Mouse (Mus musculus): ENCODE results near the gene Naa16.

The Naa16 gene

DNA sequence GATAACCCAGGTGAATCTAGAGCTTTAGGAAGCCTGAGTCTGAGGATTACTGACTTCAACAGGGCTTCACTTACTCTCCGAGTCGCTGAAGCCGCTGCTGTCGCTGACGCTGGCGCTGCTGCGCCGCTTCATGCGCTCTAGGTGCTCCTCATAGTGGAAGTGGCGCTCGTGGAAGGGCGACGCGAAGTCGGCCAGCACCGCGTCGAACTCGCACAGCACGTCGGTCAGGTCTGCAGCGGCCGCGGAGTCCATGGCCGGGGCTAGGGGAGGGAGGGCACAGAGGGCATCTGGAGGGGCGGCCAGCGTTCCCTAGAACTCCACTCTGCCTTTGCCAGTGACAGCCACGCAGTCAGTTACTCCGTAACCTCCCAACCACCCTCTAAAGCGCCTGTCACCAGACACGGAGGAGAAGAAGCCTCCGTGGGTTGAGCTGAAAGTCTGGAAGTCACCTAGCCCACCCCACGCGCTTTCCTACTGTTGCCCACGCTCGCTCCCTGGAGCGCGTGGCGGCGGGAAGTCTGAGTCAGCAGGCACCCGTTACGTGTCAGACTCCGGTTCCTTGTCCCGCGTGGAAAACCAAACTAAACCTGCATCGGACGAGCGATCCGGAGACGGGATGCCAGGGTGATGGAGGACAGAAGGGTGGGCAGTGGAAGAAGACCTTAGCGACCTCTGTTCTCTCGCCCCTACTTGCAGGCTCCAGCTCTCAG, 89.8 kb downstream of the Naa16 start:
- in situ Hi-C loops (cut with MboI; ENCODE audit: unreplicated experiment in 2 of 2) = loop anchor here (5.0 kb wide), 2 partner anchors 173 to 178 kb away; no protein-coding TSS in a partner anchor

GRCm38 (mm10) chr14:79299796-79300195, 90.8 kb downstream of the Naa16 start:
- in situ Hi-C loops (cut with MboI; ENCODE audit: unreplicated experiment in 2 of 2) = loop anchor here (5.0 to 10.0 kb wide), 4 partner anchors 85 to 177 kb away; no protein-coding TSS in a partner anchor

GRCm38 (mm10) chr14:79299230-79299629, 91.3 kb downstream of the Naa16 start:
- in situ Hi-C loops (cut with MboI; ENCODE audit: unreplicated experiment in 2 of 2) = loop anchor here (10.0 kb wide), 2 partner anchors 86 to 134 kb away; no protein-coding TSS in a partner anchor

DNA sequence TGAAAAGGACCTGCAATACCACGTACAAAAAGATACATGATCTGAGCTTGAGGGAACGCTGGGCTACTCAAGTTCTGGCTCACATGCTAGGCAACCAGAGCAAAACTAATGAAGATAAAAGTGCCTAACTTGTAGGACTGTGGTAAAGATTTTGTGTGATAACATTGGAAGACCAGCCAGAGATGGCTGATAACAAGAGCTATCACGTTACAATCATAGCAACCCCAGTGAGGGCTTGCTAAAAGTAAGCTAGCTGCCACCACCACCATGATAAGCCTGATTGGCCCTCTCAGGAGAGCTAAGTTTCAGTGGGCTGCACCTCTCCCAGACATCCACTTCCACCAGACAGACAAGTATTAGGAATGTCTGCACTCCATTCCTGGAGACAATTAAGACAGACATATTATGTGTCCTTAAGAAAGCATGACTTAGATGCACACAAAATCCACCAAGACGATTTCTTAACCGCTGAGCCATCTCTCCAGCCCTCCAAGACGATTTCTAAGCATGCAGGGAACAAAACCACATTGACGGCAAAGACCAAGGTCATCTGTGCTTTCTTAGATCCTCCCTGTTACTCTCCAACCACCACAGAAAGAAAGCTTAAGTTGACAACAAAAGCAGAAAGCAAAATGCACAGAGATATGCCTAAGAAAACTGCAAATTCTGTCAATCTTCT, 92.1 kb downstream of the Naa16 start:
- in situ Hi-C loops (cut with MboI; ENCODE audit: unreplicated experiment in 2 of 2) = loop anchor here (10.0 kb wide), 2 partner anchors 86 to 134 kb away; no protein-coding TSS in a partner anchor

DNA sequence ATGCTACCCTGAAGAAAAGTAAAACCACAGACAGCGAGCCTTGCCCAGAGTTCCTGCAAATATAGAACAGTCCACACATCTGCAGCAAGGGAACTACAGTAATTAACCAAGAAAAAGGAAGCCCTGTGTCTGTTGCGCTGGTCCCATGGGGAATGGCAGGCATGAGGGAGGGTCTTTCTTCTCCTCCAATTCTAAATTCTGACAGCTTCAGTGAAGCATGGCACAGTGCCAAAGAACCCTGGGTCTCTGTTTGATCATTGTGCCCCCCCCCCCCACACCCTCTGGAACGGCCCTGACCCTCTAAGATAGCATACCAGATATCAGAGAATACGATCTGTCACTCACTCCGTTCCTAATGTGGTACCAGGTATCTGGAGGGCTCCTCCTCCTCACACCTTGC, 93.7 kb downstream of the Naa16 start:
- in situ Hi-C loops (cut with MboI; ENCODE audit: unreplicated experiment in 2 of 2) = loop anchor here (10.0 kb wide), 2 partner anchors 88 to 132 kb away; no protein-coding TSS in a partner anchor

- in situ Hi-C loops (cut with MboI; ENCODE audit: unreplicated experiment in 2 of 2) = loop anchor here (10.0 kb wide), 2 partner anchors 89 to 131 kb away; no protein-coding TSS in a partner anchor
Measured at GRCm38 (mm10) chr14:79296201-79296600, 94.4 kb downstream of the Naa16 start.

- in situ Hi-C loops (cut with MboI; ENCODE audit: unreplicated experiment in 2 of 2) = loop anchor here (10.0 kb wide), 2 partner anchors 89 to 131 kb away; no protein-coding TSS in a partner anchor
Measured at GRCm38 (mm10) chr14:79295579-79295978, 95.0 kb downstream of the Naa16 start.

- in situ Hi-C loops (cut with MboI; ENCODE audit: unreplicated experiment in 2 of 2) = loop anchor here (5.0 to 10.0 kb wide), 4 partner anchors 32 to 130 kb away; no protein-coding TSS in a partner anchor
Measured at GRCm38 (mm10) chr14:79294950-79295349, 95.6 kb downstream of the Naa16 start.

DNA sequence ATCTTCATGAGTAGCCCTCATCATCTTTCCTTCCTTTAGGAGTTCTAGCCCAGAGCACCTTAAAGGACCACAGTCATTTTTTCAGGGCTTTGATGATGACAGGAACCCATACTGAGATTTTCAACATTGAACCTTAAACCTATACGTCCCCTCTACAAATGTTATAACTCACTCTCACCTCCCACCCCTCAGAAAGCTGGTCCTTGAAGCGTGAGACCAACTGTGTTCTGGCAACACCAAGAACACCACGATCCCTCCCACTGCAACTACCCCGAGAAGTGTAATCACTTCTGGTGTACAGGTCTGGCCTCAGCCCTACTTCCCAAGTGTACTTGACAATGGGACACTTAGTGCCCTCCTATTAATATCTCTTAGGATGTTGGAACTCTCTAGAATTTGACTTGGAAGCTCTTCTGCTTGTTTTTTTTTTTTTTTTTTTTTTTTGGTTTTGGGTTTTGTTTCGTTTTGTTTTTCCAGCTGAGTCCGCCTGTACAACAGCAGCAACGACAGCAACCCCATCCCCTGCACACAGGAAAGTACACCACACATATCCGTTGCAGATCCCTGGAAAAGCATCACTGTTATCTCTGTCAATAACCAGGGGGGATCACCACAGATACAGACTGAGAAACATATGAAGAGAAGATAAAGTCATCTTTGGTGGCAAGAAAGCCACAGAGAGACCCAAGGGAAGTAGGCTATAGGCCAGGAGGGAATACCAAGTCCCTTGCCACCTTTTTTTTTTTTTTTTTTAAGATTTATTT, 96.3 kb downstream of the Naa16 start:
- in situ Hi-C loops (cut with MboI; ENCODE audit: unreplicated experiment in 2 of 2) = loop anchor here (5.0 to 10.0 kb wide), 4 partner anchors 33 to 129 kb away; no protein-coding TSS in a partner anchor

GRCm38 (mm10) chr14:79293119-79293780, 97.3 kb downstream of the Naa16 start:
- in situ Hi-C loops (cut with MboI; ENCODE audit: unreplicated experiment in 2 of 2) = loop anchor here (5.0 to 10.0 kb wide), 4 partner anchors 34 to 128 kb away; no protein-coding TSS in a partner anchor

DNA sequence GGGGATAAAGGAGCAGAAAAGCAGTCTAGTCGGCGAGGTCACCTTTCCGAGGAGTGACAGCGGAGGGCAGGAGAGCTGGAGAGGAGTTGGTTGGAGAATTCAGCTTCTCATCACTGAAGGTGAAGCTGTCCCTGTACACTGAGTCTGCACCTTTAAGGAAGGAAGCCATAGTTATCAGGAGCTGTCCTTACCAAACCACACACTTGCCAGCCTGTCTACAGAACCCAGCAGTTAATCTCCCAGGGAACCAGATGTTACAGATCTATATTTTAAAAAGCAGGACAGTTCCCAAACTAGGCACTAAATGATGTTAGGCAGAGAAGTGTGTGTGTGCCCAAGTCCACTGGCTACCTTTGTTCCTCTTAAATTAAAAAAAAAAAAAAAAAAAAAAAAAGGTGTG, 98.9 kb downstream of the Naa16 start:
- in situ Hi-C loops (cut with MboI; ENCODE audit: unreplicated experiment in 2 of 2) = loop anchor here (5.0 to 10.0 kb wide), 4 partner anchors 36 to 127 kb away; no protein-coding TSS in a partner anchor

DNA sequence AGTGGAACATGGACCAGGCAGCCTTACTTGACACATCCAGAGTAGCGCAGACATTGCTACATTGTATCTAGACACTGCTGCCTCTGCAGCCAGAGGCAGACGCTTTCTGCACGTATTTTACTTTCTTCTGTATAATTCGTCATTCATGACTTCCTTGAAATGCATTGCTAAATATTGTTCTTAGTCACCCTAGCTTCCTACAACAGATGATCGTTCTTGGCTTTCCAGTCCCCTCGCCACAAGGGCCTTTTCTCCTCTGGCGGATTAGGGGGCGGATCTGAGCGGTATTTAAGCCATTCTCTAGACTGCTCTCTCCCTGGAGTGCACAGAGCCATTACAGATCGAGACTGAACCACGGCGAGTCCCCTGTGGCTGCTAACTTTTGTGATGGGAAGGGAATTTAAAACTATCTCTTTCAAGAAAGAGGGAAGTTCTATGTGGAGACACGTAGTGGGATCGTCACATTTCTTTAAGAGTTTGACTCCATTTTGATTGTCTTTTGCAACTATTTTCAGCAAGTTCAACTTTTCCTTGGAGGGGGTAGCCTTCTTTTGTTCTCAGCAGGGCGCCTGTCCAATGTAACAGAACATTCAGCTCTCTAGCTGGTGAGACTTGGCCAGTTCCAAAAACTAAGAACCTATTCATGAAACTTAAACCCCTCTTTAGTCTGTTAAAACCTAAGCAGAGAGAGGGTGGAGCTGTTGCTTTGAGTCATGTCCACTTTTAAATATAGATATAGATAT, 99.7 kb downstream of the Naa16 start:
- in situ Hi-C loops (cut with MboI; ENCODE audit: unreplicated experiment in 2 of 2) = loop anchor here (5.0 to 10.0 kb wide), 4 partner anchors 36 to 126 kb away; no protein-coding TSS in a partner anchor

GRCm38 (mm10) chr14:79289909-79290308, 100.7 kb downstream of the Naa16 start:
- in situ Hi-C loops (cut with MboI; ENCODE audit: unreplicated experiment in 2 of 2) = loop anchor here (5.0 to 10.0 kb wide), 4 partner anchors 37 to 125 kb away; no protein-coding TSS in a partner anchor

- in situ Hi-C loops (cut with MboI; ENCODE audit: unreplicated experiment in 2 of 2) = no loop called here
Measured at GRCm38 (mm10) chr14:79288280-79288679, 102.3 kb downstream of the Naa16 start.

- in situ Hi-C loops (cut with MboI; ENCODE audit: unreplicated experiment in 2 of 2) = no loop called here
Measured at GRCm38 (mm10) chr14:79287251-79287863, 103.2 kb downstream of the Naa16 start.

- in situ Hi-C loops (cut with MboI; ENCODE audit: unreplicated experiment in 2 of 2) = no loop called here
Measured at GRCm38 (mm10) chr14:79285549-79285948, 105.0 kb downstream of the Naa16 start.

DNA sequence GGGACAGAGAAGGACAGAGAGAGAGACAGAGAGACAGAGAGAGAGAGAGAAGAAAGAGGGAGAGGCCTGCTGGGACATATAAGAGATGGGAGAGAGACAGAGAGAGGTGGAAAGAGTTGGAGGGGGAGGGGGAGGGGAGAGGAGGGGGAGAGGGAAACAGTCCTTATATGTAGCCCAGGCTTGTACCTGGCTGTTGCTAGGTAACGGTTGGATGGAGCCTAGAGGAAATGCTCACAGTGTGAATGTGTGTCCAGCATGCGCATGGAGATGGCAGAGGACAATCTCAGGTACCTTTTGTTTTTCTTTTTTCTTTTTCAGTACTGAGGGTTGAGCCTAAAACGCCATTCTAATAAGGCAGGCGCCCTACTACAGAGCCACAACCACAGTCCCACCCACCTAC, 106.0 kb downstream of the Naa16 start:
- in situ Hi-C loops (cut with MboI; ENCODE audit: unreplicated experiment in 2 of 2) = no loop called here

GRCm38 (mm10) chr14:79283952-79284351, 106.6 kb downstream of the Naa16 start:
- in situ Hi-C loops (cut with MboI; ENCODE audit: unreplicated experiment in 2 of 2) = no loop called here
